Mouse (Mus musculus) thymus, adult 2 months (tissue): ENCODE data around the gene Gm20425. TPM values are rescaled to one million over a fixed set of nuclear protein-coding genes. Genes with fewer than 3 reads are reported as not detected.

Source experiments
- DNase-seq: peaks from one replicate; pipeline ENCODE4 v3.0.0; 2021
- H3K27ac ChIP-seq: fragments of 200-500 bp; 2 replicates; pipeline ENCODE4 v1.5.1; 2012; ENCODE audit warnings: low read length, control low read depth; ENCODE audit not compliant: control insufficient read depth, insufficient read depth
- H3K27me3 ChIP-seq: fragments of 200-500 bp; 2 replicates; pipeline ENCODE4 v1.6.1; 2012; ENCODE audit warnings: mild to moderate bottlenecking, low read length, moderate library complexity, mixed read lengths; ENCODE audit not compliant: control insufficient read depth, insufficient read depth
- H3K36me3 ChIP-seq: fragments of 200-500 bp; 2 replicates; pipeline ENCODE4 v1.6.1; 2012; ENCODE audit warnings: mild to moderate bottlenecking, low read length, moderate library complexity; ENCODE audit not compliant: control insufficient read depth, insufficient read depth
- H3K4me1 ChIP-seq: fragments of 200-500 bp; replicated peaks from 2 replicates; pipeline ENCODE4 v1.6.1; 2012; ENCODE audit warnings: low read length; ENCODE audit not compliant: control insufficient read depth, insufficient read depth
- H3K4me3 ChIP-seq: fragments of 200-500 bp; 2 replicates; pipeline ENCODE4 v1.5.1; 2012; ENCODE audit warnings: mild to moderate bottlenecking, low read length, control low read depth, moderate library complexity; ENCODE audit not compliant: control insufficient read depth, insufficient read depth
- CTCF ChIP-seq: fragments of 200-500 bp; IDR thresholded peaks from 2 replicates; pipeline ENCODE4 v1.5.1; 2012; ENCODE audit warnings: mild to moderate bottlenecking, control low read depth, low read length, moderate library complexity, borderline replicate concordance; ENCODE audit not compliant: control insufficient read depth, poor library complexity, insufficient read depth; ENCODE audit errors: extremely low read depth
- POLR2A ChIP-seq: fragments of 200-500 bp; IDR thresholded peaks from 2 replicates; pipeline ENCODE4 v1.6.1; 2012; ENCODE audit warnings: mild to moderate bottlenecking, low read length, control low read depth, moderate library complexity; ENCODE audit not compliant: control insufficient read depth, poor library complexity, insufficient read depth; ENCODE audit errors: extremely low read depth
- WGBS: fragments of 180-500 bp; shearing (Covaris S2); methylation state at CpG from one replicate; pipeline ENCODE4 v1.1.7; 2018; 5-methylcytosine and 5-hydroxymethylcytosine counted together
- polyA plus RNA-seq: library from polyadenylated mRNA; depleted of rRNA; stranded (reverse); fragments of >200 nt; gene quantifications from 2 replicates; pipeline ENCODE4 v1.2.3, GENCODE M21; 2012

Gm20425 gene
- polyA plus RNA-seq, 1 experiment = not detected

DNA sequence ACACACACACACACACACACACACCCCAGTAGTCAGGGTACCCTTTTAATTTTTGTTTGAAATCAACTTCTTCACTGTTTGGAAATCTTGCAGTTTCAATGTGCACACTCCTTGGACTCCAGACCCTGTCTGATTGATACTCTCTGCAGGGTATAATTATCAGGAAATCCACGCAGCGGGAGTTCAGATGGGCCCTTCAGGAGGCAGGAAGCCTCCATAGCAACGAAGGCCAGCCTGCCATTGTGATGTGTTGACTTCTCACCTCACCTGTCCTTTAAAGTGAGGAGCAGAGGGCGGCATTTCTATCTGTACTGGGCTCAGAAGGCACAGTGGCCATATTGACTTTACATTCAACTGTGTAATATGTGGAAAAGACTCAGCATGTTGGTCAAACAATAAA lies 45.3 kb downstream of the Gm20425 start:
- no peaks in the 10 kb centered on the region for H3K27me3 ChIP-seq
- TF ChIP-seq POLR2A = no peak
- no peak for TF ChIP-seq CTCF
- DNase-seq = no peak

GRCm38 (mm10) chr9:103181886-103182285 lies 48.2 kb downstream of the Gm20425 start:
- Histone ChIP-seq H3K4me3 (no peak overlapping the region), H3K36me3 (no peaks in the 10 kb centered on the region), H3K27me3 (no peaks in the 10 kb centered on the region), H3K4me1 (peaks cover 6% of the 10 kb centered on the region), H3K27ac (no peak overlapping the region)
- TF ChIP-seq CTCF = no peak
- TF ChIP-seq POLR2A = no peak
- WGBS = 93% methylated on average over 8 of the region's 8 CpGs
- no peak for DNase-seq

More for the DNA sequence above, 45.3 kb downstream of the Gm20425 start:
- Histone ChIP-seq H3K36me3 (peaks cover 5% of the 10 kb centered on the region; the same call in 1 of the 2 replicates), H3K4me3 (no peak overlapping the region), H3K27ac (no peak overlapping the region), H3K4me1 (peaks cover 6% of the 10 kb centered on the region)
- 90% methylated on average over 4 of the region's 4 CpGs for WGBS

DNA sequence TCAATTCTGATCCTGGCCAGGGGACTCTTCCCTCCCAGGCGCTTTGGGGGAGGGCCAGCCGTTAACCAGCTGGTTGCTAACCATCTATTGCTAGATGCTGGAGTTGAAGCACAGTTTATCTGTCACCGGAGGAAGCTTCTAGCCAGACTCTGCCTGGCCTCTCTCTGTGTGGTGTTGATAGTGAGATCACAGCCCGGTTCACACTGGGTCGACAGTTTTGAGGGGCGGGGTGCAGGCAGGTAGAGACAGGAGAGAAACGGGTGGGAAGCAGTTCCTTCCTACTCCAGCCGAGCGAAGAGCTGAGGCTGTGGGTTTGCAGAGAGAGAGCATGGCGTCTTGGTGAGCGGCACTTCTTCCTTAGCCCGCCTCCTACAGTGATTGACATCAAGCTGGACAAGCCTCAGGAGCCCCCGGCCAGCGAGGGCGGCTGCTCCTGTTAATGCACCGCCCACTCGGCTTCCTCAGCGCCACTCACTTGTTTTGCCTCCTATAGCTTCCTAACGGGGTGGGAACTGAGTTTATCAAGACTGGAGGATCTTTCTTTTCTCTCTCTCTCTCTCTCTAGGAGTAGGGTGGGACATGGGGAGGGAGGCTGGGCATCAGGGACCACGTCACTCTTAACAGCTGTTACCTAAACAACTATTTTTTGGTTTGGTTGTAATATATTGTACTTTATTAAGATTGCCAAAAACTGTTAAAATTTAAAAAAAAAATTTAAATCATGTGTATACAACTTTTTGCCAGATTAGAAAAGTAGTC lies 49.1 kb downstream of the Gm20425 start:
- 6% methylated on average over 20 of the region's 20 CpGs for WGBS
- TF ChIP-seq POLR2A = no peak
- TF ChIP-seq CTCF = no peak
- H3K27ac ChIP-seq = no peak overlapping the region
- no peaks in the 10 kb centered on the region for H3K27me3 ChIP-seq
- H3K4me1 ChIP-seq = peaks cover 6% of the 10 kb centered on the region
- DNase-seq = peak; percentile 57
- peak overlapping the region; percentile 25 for H3K4me3 ChIP-seq
- H3K36me3 ChIP-seq = no peaks in the 10 kb centered on the region

GRCm38 (mm10) chr9:103180303-103180702 lies 49.8 kb downstream of the Gm20425 start:
- 82% methylated on average over 3 of the region's 3 CpGs for WGBS
- peaks cover 6% of the 10 kb centered on the region for H3K4me1 ChIP-seq
- DNase-seq = no peak
- no peak overlapping the region for H3K27ac ChIP-seq
- TF ChIP-seq POLR2A (no peak), CTCF (no peak)
- no peak overlapping the region for H3K4me3 ChIP-seq
- H3K27me3 ChIP-seq = no peaks in the 10 kb centered on the region
- H3K36me3 ChIP-seq = no peaks in the 10 kb centered on the region

DNA sequence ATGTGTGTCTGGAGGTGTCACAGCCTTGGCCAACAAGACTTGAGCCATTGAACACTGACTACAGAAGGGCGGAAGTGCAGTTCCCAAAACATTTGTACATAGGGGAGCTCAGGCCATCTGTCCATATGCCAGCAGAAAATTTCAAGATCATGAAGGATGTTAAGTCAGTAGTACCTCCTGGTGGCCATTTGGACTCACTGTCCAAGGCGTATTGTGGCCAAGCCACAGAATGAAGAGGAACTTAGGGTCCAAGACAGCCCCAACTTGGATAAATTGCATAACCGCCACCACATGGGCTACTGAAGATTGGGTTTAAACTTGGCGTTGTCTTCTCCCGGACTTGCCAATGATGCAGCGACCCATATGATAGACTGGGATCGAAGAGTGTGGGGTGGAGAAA lies 54.4 kb downstream of the Gm20425 start:
- Histone ChIP-seq H3K4me1 (peaks cover 4% of the 10 kb centered on the region), H3K27me3 (no peaks in the 10 kb centered on the region), H3K4me3 (no peak overlapping the region), H3K36me3 (no peaks in the 10 kb centered on the region), H3K27ac (no peak overlapping the region)
- DNase-seq = no peak
- TF ChIP-seq CTCF (no peak), POLR2A (no peak)
- WGBS = 97% methylated on average over 7 of the region's 7 CpGs

- Histone ChIP-seq H3K27ac (no peak overlapping the region), H3K27me3 (no peaks in the 10 kb centered on the region), H3K36me3 (no peaks in the 10 kb centered on the region), H3K4me3 (no peak overlapping the region), H3K4me1 (no peaks in the 10 kb centered on the region)
- TF ChIP-seq POLR2A (no peak), CTCF (no peak)
- 74% methylated on average over 6 of the region's 6 CpGs for WGBS
- no peak for DNase-seq
Observed at GRCm38 (mm10) chr9:103174771-103175519, 55.2 kb downstream of the Gm20425 start.
